Mouse (Mus musculus): ENCODE data around the gene Dalrd3. TPM values are rescaled to one million over a fixed set of nuclear protein-coding genes. Genes with fewer than 3 reads are reported as not detected.

Dalrd3 gene
- 240 and 254 TPM in 2 replicates for polyA plus RNA-seq (2016; fragmentation: Nextera tagmentation; extraction: Ambion mirVana)

DNA sequence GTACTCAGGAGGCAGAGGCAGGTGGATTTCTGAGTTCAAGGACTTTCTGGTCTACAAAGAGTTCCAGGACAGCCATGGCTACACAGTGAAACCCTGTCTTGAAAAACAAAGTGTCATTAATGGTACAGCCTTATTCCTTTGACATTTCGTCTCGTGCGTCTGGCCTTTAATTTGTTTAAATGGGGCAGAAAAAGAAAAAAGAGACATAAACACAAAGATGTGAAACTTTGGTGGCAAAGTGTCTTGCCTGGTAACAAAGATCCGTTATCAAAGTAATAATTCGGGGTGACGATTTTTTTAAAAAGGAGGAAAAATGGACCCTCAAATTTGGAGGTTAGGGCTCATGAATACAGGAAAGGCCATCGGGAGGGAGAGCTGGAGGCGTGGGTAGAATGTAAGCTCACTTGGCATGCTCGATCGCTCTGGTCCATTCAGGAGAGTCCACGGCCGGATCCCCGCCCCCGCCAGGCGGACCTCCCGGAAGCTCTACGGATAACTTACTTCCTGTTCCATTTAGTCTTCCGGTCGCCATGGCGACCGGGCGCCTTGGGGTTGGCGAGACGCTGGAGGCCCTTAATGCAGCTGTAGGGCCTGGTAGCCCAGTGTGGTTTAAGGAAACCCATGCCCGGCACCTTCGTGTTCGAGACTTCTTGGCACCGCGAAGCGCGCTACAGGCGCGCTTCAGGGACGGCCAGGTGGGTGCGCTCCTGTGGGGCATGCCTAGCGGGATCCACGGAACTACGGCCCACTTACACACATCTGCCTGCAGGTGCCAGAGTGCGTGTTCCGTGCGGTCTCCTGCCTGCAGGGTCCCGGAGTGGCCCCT, at the start of gene Dalrd3:
Gene Dalrd3, plus strand, starts transcription at position 506 of the 826 bp plus-strand sequence.
- peak; percentile 57 for ATAC-seq (ENCODE audit: low FRiP score, low read depth)

DNA sequence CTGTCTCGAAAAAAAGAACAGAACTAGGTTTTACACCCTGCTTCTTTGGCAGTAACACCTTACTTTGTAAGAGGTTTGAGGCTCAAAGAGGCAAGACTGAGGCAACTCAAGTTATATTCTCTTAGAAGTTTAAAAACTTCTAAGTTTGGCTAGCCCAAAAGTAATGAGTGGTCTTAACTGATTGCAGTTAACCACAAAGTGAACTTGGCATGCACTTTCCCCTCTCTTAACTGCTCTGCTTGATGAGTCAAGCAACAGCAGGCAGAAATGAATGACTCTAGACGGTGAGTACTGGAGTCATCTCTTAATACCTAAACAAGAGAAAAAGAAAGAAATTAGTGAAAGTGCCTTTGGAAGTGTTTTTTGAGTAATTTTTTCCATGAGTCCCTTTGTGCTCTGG, 48.1 kb upstream of the Dalrd3 start:
- no peak overlapping the region for H3K4me3 ChIP-seq
- WGBS: 90% methylated on average over 2 of the region's 2 CpGs
- no peaks in the 10 kb centered on the region for H3K27me3 ChIP-seq (replicated peaks)
- H3K4me2 ChIP-seq (replicated peaks): no peak overlapping the region
- no peak for ATAC-seq (ENCODE audit: low FRiP score, low read depth)
- H3K27ac ChIP-seq: no peak overlapping the region
- H3K9ac ChIP-seq: no peak overlapping the region
- H3K36me3 ChIP-seq: peaks cover 5% of the 10 kb centered on the region
- H3K4me1 ChIP-seq: peaks cover 14% of the 10 kb centered on the region
- H3K9me3 ChIP-seq: no peaks in the 10 kb centered on the region

More for the DNA sequence above, at the start of gene Dalrd3:
- WGBS: 7% methylated on average over 42 of the region's 42 CpGs
- Histone ChIP-seq H3K4me3 (peak within 1 kb of the TSS; percentile 51), H3K27ac (0 out of 2 replicates have a peak within 1 kb of the TSS, but pooled peaks have one; percentile 42), H3K27me3 (replicated peaks) (no peaks in the 10 kb centered on the region), H3K9me3 (no peaks in the 10 kb centered on the region), H3K4me1 (peaks cover 52% of the 10 kb centered on the region), H3K4me2 (replicated peaks) (peak within 1 kb of the TSS; percentile 99), H3K36me3 (peaks cover 48% of the 10 kb centered on the region), H3K9ac (peak within 1 kb of the TSS; percentile 66)

DNA sequence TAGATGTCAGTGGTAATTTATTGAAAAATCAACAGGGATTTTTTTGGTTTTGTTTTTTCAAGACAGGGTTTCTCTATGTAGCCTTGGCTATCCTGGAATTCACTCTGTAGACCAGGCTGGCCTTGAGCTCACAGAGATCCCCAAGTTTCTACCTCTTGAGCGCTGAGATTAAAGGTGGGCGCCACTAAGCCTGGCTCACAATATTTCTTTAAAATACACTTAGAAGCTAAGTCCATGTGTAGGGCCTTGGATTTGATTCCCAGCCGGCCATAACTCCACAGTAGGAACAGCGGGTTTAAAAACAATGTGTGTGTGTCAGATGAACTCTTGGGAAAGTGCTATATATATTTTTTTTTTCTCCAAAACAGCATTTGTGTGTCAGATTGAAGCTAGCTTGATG, 46.3 kb upstream of the Dalrd3 start:
- Histone ChIP-seq H3K4me2 (replicated peaks) (no peak overlapping the region), H3K9me3 (no peaks in the 10 kb centered on the region), H3K4me1 (peaks cover 14% of the 10 kb centered on the region), H3K27ac (no peak overlapping the region), H3K36me3 (peaks cover 6% of the 10 kb centered on the region), H3K9ac (no peak overlapping the region), H3K4me3 (no peak overlapping the region), H3K27me3 (replicated peaks) (no peaks in the 10 kb centered on the region)
- 94% methylated on average over 4 of the region's 4 CpGs for WGBS
- no peak for ATAC-seq (ENCODE audit: low FRiP score, low read depth)

DNA sequence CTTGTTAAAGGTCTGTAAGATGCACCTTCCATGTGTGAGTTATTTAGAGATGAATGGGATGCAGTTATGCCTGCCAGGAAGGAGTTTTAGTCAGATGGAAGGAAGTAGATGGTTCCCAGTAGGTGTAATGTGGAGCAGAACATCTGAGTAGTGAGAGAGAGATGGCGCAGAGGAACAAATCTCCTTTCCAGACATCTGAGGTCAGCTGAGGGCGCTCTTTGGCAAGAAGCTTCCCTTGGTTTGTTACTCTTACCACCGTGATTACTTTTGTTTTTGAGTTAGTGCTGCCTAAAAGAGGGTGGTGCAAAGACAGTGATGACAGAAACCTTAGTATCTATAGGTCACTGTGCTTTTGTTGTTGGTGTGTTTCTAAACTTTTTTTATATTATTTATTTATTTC, 44.3 kb upstream of the Dalrd3 start:
- H3K36me3 ChIP-seq: peaks cover 27% of the 10 kb centered on the region
- H3K27me3 ChIP-seq (replicated peaks): no peaks in the 10 kb centered on the region

DNA sequence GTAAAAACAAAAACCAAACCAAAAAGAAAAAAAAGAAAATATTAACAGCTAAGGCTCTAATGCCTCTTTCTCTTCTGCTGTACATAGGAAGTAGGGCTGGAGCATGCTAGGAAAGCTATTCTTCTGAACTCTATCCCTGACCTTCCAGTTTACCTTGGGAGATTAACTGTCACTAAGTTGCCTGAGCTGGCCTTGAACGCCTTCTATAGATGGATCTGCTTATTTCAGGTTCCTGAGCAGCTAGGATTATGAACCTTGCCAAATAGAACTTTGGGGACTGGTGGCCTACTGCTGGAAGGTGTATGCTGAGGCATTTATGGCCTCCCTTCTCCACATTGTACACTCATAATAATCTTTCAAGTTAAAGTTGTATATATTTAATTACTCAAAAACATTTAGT, 38.7 kb upstream of the Dalrd3 start:
- Histone ChIP-seq H3K4me1 (no peaks in the 10 kb centered on the region), H3K36me3 (peaks cover 72% of the 10 kb centered on the region), H3K9me3 (no peaks in the 10 kb centered on the region), H3K9ac (no peak overlapping the region), H3K4me3 (no peak overlapping the region), H3K27ac (no peak overlapping the region), H3K4me2 (replicated peaks) (no peak overlapping the region), H3K27me3 (replicated peaks) (no peaks in the 10 kb centered on the region)
- 97% methylated on average over 1 of the region's 1 CpGs for WGBS
- no peak for ATAC-seq (ENCODE audit: low FRiP score, low read depth)

More for the DNA sequence above, 44.3 kb upstream of the Dalrd3 start:
- H3K4me3 ChIP-seq: no peak overlapping the region
- no peak overlapping the region for H3K27ac ChIP-seq
- no peaks in the 10 kb centered on the region for H3K9me3 ChIP-seq
- 86% methylated on average over 3 of the region's 3 CpGs for WGBS
- no peak overlapping the region for H3K9ac ChIP-seq
- H3K4me1 ChIP-seq: peaks cover 5% of the 10 kb centered on the region; the same call in 1 of the 2 replicates
- ATAC-seq (ENCODE audit: low FRiP score, low read depth): no peak
- no peak overlapping the region for H3K4me2 ChIP-seq (replicated peaks)

DNA sequence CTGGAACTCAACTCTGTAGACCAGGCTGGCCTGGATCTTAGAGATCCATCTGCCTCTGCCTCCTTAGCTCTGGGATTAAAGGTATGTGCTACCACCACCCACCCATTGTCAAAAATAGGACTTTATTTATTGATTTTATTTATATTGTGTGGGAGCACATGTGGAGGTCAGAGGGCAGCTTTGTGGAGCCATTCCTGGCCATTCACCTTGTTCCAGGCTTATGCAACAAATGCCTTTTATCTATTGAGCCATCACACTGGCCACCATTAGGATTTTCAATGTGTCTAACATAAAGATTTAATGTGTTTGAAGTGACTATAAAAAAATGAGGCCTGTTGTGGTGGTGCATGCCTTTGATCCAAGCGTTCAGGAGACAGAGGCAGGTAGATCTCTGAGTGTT, 38.2 kb upstream of the Dalrd3 start:
- 93% methylated on average over 1 of the region's 1 CpGs for WGBS
- no peak overlapping the region for H3K4me2 ChIP-seq (replicated peaks)
- no peak overlapping the region for H3K27ac ChIP-seq
- H3K9me3 ChIP-seq: no peaks in the 10 kb centered on the region
- no peaks in the 10 kb centered on the region for H3K27me3 ChIP-seq (replicated peaks)
- no peak for ATAC-seq (ENCODE audit: low FRiP score, low read depth)
- no peaks in the 10 kb centered on the region for H3K4me1 ChIP-seq
- no peak overlapping the region for H3K9ac ChIP-seq
- H3K36me3 ChIP-seq: peaks cover 78% of the 10 kb centered on the region
- H3K4me3 ChIP-seq: no peak overlapping the region

DNA sequence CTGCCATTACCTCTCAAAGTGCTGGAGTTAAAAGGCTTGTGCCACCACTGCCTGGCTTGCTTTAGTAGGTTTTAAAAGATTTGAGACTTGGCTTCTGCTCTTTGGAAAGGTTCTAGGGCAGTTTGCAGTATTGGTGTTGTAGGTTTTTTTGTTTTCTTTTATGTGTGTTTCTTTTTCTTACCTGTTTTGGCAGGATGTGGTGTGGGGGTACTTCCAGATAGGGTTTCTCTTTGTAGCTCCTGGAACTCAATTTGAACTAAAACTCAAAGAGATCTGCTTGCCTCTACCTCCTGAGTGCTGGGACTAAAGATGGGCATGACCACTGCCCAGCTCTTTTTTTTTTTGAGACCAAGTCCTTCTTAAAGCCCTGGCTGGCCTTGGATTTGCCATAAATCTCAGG, 28.8 kb upstream of the Dalrd3 start:
- no peak overlapping the region for H3K27ac ChIP-seq
- H3K36me3 ChIP-seq: peaks cover 82% of the 10 kb centered on the region
- no peak overlapping the region for H3K4me3 ChIP-seq
- H3K9ac ChIP-seq: no peak overlapping the region
- no peak for ATAC-seq (ENCODE audit: low FRiP score, low read depth)
- H3K4me1 ChIP-seq: no peaks in the 10 kb centered on the region
- no peak overlapping the region for H3K4me2 ChIP-seq (replicated peaks)
- H3K9me3 ChIP-seq: no peaks in the 10 kb centered on the region
- no peaks in the 10 kb centered on the region for H3K27me3 ChIP-seq (replicated peaks)

DNA sequence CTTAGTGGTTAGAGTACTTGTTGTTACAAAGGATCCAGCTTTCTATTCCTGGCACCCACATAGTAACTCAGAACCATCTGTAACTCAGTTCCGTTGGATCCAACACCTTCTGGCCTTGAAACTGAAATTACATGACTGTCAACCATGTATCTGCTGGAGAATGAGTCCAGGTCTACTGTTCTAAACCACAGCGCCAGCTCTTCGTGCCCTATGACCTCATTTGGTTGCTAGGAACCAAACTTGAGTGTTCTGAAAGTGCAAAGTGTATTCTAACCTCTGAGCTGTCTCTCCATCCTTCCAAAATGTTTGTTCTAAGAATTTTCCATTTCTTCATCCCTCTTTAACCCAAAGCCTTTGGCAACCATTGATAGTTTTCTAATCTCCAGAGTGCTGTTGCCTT, 23.7 kb upstream of the Dalrd3 start:
- no peak overlapping the region for H3K4me2 ChIP-seq (replicated peaks)
- H3K9me3 ChIP-seq: no peaks in the 10 kb centered on the region
- no peaks in the 10 kb centered on the region for H3K4me1 ChIP-seq
- WGBS: 98% methylated on average over 3 of the region's 3 CpGs
- H3K36me3 ChIP-seq: peaks cover 85% of the 10 kb centered on the region
- no peak overlapping the region for H3K4me3 ChIP-seq
- no peaks in the 10 kb centered on the region for H3K27me3 ChIP-seq (replicated peaks)
- ATAC-seq (ENCODE audit: low FRiP score, low read depth): no peak
- no peak overlapping the region for H3K9ac ChIP-seq
- no peak overlapping the region for H3K27ac ChIP-seq

DNA sequence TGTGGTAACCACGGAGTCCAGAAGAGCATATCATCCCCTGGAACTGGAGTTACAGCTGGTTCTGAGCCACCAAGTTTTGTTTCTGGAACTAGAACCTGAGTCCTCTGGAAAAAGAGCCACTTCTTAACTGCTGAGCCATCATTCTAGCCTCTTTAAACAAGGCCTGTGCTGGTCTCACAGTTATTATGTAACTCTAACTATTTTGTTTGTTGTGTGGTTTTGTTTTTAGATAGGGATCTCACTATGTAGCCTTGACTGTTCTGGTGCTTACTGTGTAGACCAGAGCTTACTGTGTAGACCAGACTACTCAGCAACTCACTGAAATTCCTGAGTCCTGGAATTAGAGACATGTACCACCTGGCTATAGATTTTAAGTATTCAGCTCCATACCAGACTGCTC, 22.8 kb upstream of the Dalrd3 start:
- Histone ChIP-seq H3K36me3 (peaks cover 76% of the 10 kb centered on the region), H3K4me1 (no peaks in the 10 kb centered on the region), H3K4me2 (replicated peaks) (no peak overlapping the region), H3K4me3 (no peak overlapping the region), H3K9me3 (no peaks in the 10 kb centered on the region), H3K27me3 (replicated peaks) (no peaks in the 10 kb centered on the region), H3K27ac (no peak overlapping the region), H3K9ac (no peak overlapping the region)
- no peak for ATAC-seq (ENCODE audit: low FRiP score, low read depth)
- WGBS: 91% methylated on average over 1 of the region's 1 CpGs

DNA sequence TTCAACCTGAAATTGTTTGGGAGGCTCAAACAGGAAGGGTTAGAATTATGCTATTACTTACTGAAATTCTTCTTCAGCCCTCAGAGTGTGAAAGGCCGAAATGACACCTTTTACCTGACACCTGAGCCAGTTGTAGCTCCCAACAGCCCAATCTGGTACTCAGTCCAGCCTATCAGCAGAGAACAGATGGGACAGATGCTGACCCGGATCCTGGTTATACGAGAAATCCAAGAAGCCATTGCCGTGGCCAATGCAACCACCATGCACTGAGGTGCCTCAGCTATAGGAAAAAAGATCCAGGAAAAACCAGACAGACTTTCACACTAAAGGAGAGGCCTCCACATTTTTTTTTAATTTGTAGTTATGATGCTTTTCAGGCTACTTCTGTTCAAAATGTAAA, 10.5 kb upstream of the Dalrd3 start:
- Histone ChIP-seq H3K4me3 (no peak overlapping the region), H3K27me3 (replicated peaks) (no peaks in the 10 kb centered on the region), H3K27ac (no peak overlapping the region), H3K9ac (no peak overlapping the region), H3K36me3 (peaks cover 79% of the 10 kb centered on the region), H3K4me1 (peaks cover 11% of the 10 kb centered on the region), H3K9me3 (no peaks in the 10 kb centered on the region), H3K4me2 (replicated peaks) (no peak overlapping the region)
- ATAC-seq (ENCODE audit: low FRiP score, low read depth): no peak
- 92% methylated on average over 4 of the region's 4 CpGs for WGBS

DNA sequence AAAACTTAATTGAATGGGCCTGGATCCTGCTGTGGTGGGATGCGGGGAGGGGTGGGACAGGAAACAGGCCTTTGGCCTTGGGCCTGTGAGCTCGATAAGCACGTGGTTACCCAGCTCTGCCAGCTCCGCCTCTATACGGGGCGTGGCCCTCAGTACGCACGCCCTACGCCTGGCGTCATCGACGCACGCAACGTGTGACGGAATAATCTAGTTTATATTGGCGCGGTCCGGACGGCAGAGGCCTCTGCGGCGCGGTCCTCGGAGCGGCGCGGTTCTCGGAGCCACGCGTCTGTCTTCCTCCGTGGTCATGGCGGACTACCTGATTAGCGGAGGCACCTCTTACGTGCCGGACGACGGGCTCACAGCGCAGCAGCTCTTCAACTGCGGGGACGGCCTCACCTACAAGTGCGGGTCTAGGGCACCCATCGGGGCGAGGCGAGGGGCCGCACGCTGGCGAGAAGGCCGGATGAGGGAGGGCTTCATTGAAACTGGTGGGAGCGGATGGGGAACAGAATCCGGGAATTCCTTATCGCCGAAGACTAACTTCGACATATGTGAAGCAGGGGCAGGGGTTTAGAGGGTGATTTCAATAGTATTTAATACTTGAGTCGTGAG, 9.4 kb upstream of the Dalrd3 start, which contains the start of gene Impdh2:
Gene Impdh2, plus strand, starts transcription at position 60 of the 615 bp plus-strand sequence.
- WGBS: under 1% methylated on average over 53 of the region's 53 CpGs
- peak within 1 kb of the TSS; percentile 43 for H3K4me3 ChIP-seq
- H3K27me3 ChIP-seq (replicated peaks): no peaks in the 10 kb centered on the region
- H3K4me2 ChIP-seq (replicated peaks): peak within 1 kb of the TSS; percentile 66
- no peaks in the 10 kb centered on the region for H3K9me3 ChIP-seq
- H3K27ac ChIP-seq: no peak within 1 kb of the TSS
- H3K9ac ChIP-seq: peak within 1 kb of the TSS; percentile 64
- H3K4me1 ChIP-seq: peaks cover 11% of the 10 kb centered on the region
- ATAC-seq (ENCODE audit: low FRiP score, low read depth): peak; percentile 99
- peaks cover 80% of the 10 kb centered on the region for H3K36me3 ChIP-seq

DNA sequence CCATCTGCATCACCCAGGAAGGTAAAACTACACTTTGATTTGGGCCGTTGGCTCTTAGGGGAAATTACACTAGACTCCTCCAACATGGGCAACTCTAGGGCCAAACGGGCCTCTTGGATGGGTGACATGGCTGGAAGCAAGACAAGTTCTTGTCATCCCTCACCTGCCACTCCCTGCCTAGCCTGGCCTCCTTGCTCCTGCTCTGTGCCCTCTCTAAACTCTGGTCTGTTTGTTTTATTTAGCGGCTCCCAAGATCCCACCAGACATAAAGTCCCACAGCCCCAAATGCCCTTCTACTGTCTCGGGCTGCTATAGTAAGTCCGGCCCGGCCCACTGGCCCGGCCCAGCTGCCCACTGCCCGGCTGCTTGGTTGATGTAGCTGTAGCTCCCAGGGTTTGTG, 6.0 kb upstream of the Dalrd3 start:
- Histone ChIP-seq H3K27ac (no peak overlapping the region), H3K9ac (no peak overlapping the region), H3K4me1 (peaks cover 35% of the 10 kb centered on the region), H3K36me3 (peaks cover 53% of the 10 kb centered on the region), H3K9me3 (no peaks in the 10 kb centered on the region), H3K4me3 (no peak overlapping the region), H3K27me3 (replicated peaks) (no peaks in the 10 kb centered on the region), H3K4me2 (replicated peaks) (no peak overlapping the region)
- ATAC-seq (ENCODE audit: low FRiP score, low read depth): no peak
- WGBS: 96% methylated on average over 8 of the region's 8 CpGs

Data from neural tube, embryonic 12.5 days (tissue).